In genomic region chr7:125630317-125630716, GRCm38 (mm10) we compare ENCODE assay signal across 11 mouse cellular contexts. TPM values are rescaled to one million over a fixed set of nuclear protein-coding genes. Genes with fewer than 3 reads are reported as not detected.
DNase-seq lines count a peak whose midpoint lies in the region; ATAC-seq and TF ChIP-seq lines count a peak whose summit lies in the region.
"Had no signal": no experiment of that assay in that cellular context is flagged by ENCODE, and none has a peak within 500 bp of the region (broad histone marks: within the 10 kb centered on the region; RNA-seq: fewer than 3 reads in every experiment).

No protein-coding gene starts in this region.

- H3K4me2 ChIP-seq in heart, embryonic 11.5 days: no peak overlapping the region
- no peak overlapping the region for H3K4me2 ChIP-seq in CH12.LX (ENCODE audit: insufficient read depth, low read depth, poor library complexity, severe bottlenecking)
- H3K4me2 ChIP-seq in liver, embryonic 16.5 days (ENCODE audit: low read depth, low read length): no peak overlapping the region
- H3K4me2 ChIP-seq in forebrain, embryonic 14.5 days (ENCODE audit: low read length): no peak overlapping the region
- H3K4me2 ChIP-seq: hindbrain, embryonic 13.5 days; limb, embryonic 12.5 days had no signal

- WGBS in heart, adult 2 months: 35% methylated on average over 4 of the region's 4 CpGs
- WGBS in heart, embryonic 11.5 days (ENCODE audit: insufficient replicate concordance): 55% methylated on average over 4 of the region's 4 CpGs
- WGBS in liver, embryonic 16.5 days (ENCODE audit: insufficient replicate concordance): 10% methylated on average over 4 of the region's 4 CpGs
- WGBS in forebrain, embryonic 14.5 days: 72% methylated on average over 4 of the region's 4 CpGs

- H3K9me3 ChIP-seq in heart, embryonic 11.5 days (replicated peaks; ENCODE audit: control insufficient read depth, low read length): peaks cover 4% of the 10 kb centered on the region; the same call in 1 of the 2 replicates
- H3K9me3 ChIP-seq in CH12.LX (replicated peaks; ENCODE audit: low read length): no peaks in the 10 kb centered on the region
- no peaks in the 10 kb centered on the region for H3K9me3 ChIP-seq in liver, embryonic 16.5 days (replicated peaks; ENCODE audit: control insufficient read depth, low read length)
- H3K9me3 ChIP-seq in forebrain, embryonic 14.5 days (replicated peaks; ENCODE audit: control insufficient read depth, low read length): no peaks in the 10 kb centered on the region
- H3K9me3 ChIP-seq: limb, embryonic 12.5 days had no signal

- no peaks in the 10 kb centered on the region for H3K27me3 ChIP-seq in heart, adult 2 months (ENCODE audit: control insufficient read depth, insufficient read depth, low read length)
- H3K27me3 ChIP-seq in heart, embryonic 11.5 days (ENCODE audit: control insufficient read depth, insufficient read depth, low read length): no peaks in the 10 kb centered on the region
- H3K27me3 ChIP-seq in CH12.LX (replicated peaks): no peaks in the 10 kb centered on the region
- no peaks in the 10 kb centered on the region for H3K27me3 ChIP-seq in liver, embryonic 16.5 days (ENCODE audit: control insufficient read depth, insufficient read depth, low read depth, low read length)
- H3K27me3 ChIP-seq in forebrain, embryonic 14.5 days (replicated peaks; ENCODE audit: control insufficient read depth, insufficient read depth, low read length): no peaks in the 10 kb centered on the region
- H3K27me3 ChIP-seq: hindbrain, embryonic 13.5 days; limb, embryonic 12.5 days had no signal

- no peaks in the 10 kb centered on the region for H3K36me3 ChIP-seq in heart, adult 2 months (ENCODE audit: control insufficient read depth, insufficient read depth, low read length)
- H3K36me3 ChIP-seq in heart, embryonic 11.5 days (ENCODE audit: control insufficient read depth, insufficient read depth, low read length): no peaks in the 10 kb centered on the region
- H3K36me3 ChIP-seq in CH12.LX (replicated peaks in 1 of 2; ENCODE audit: control insufficient read depth in 1 of 2, insufficient read depth in 1 of 2, low read length in 1 of 2): peaks cover 87 to 95% of the 10 kb centered on the region in 2 experiments
- no peaks in the 10 kb centered on the region for H3K36me3 ChIP-seq in liver, embryonic 16.5 days (ENCODE audit: control insufficient read depth, insufficient read depth)
- no peaks in the 10 kb centered on the region for H3K36me3 ChIP-seq in forebrain, embryonic 14.5 days (ENCODE audit: control insufficient read depth, insufficient read depth, low read length)
- H3K36me3 ChIP-seq: hindbrain, embryonic 13.5 days; limb, embryonic 12.5 days had no signal

- H3K4me3 ChIP-seq in heart, adult 2 months: no peak overlapping the region
- no peak overlapping the region for H3K4me3 ChIP-seq in heart, embryonic 11.5 days (ENCODE audit: low read depth, low read length)
- no peak overlapping the region for H3K4me3 ChIP-seq in CH12.LX (replicated peaks in 1 of 3; ENCODE audit: low read depth in 2 of 3, low read length in 2 of 3, poor library complexity in 1 of 3)
- H3K4me3 ChIP-seq in liver, embryonic 16.5 days (ENCODE audit: low read depth, low read length): no peak overlapping the region
- H3K4me3 ChIP-seq in forebrain, embryonic 14.5 days (ENCODE audit: low read depth, low read length): no peak overlapping the region
- H3K4me3 ChIP-seq: hindbrain, embryonic 13.5 days; limb, embryonic 12.5 days had no signal

- in situ Hi-C loops in CH12.LX (cut with MboI; ENCODE audit: low pct_ligation_motif_present, low pct_unique_long_range_greater_than_20kb, low sequenced_read_pairs): no loop called here

- no peaks in the 10 kb centered on the region for H3K4me1 ChIP-seq in heart, adult 2 months (ENCODE audit: control insufficient read depth, insufficient read depth, low read length)
- H3K4me1 ChIP-seq in heart, embryonic 11.5 days (ENCODE audit: control insufficient read depth, insufficient read depth, low read length): peaks cover 3% of the 10 kb centered on the region; the same call in 1 of the 2 replicates
- H3K4me1 ChIP-seq in CH12.LX (ENCODE audit: control insufficient read depth in 1 of 2, insufficient read depth in 2 of 2): peaks cover 9 to 90% of the 10 kb centered on the region in 2 experiments
- no peaks in the 10 kb centered on the region for H3K4me1 ChIP-seq in liver, embryonic 16.5 days (ENCODE audit: control insufficient read depth, low read depth, low read length)
- H3K4me1 ChIP-seq in forebrain, embryonic 14.5 days (ENCODE audit: control insufficient read depth, insufficient read depth, low read length): no peaks in the 10 kb centered on the region

- TF ChIP-seq EP300 in heart, adult 2 months (IDR thresholded peaks at IDR 0.05; ENCODE audit: insufficient read depth, low read depth, low read length): 0 out of 2 replicates have a peak, but pooled peaks have one; percentile 25
- no peak for TF ChIP-seq EP300 in CH12.LX (IDR thresholded peaks at IDR 0.05; ENCODE audit: low read length)

- no peak for TF ChIP-seq CTCF in heart, adult 2 months (IDR thresholded peaks at IDR 0.05)
- no peak for TF ChIP-seq CTCF in CH12.LX (conservative IDR thresholded peaks at IDR 0.05 in 1 of 2, IDR thresholded peaks at IDR 0.05 in 1 of 2; ENCODE audit: low read depth in 2 of 2, low read length in 2 of 2)

- intact Hi-C loops in heart, adult 2 months (cut with DNase I): no loop called here

- TF ChIP-seq RAD21 in CH12.LX (IDR thresholded peaks at IDR 0.05; ENCODE audit: low read depth, low read length): no peak

- H3K79me2 ChIP-seq in heart, adult 2 months (replicated peaks; ENCODE audit: control insufficient read depth, insufficient read depth, low read length): no peaks in the 10 kb centered on the region
- H3K79me2 ChIP-seq in CH12.LX (replicated peaks; ENCODE audit: control insufficient read depth, extremely low read depth, insufficient read depth, poor library complexity, severe bottlenecking): peaks cover 25% of the 10 kb centered on the region

- no peak overlapping the region for H3K9ac ChIP-seq in heart, adult 2 months (ENCODE audit: low read depth, low read length)
- H3K9ac ChIP-seq in heart, embryonic 11.5 days (ENCODE audit: low read depth, low read length): no peak overlapping the region
- no peak overlapping the region for H3K9ac ChIP-seq in CH12.LX (ENCODE audit: insufficient read depth, low read depth)
- no peak overlapping the region for H3K9ac ChIP-seq in liver, embryonic 16.5 days (ENCODE audit: low read depth, low read length)
- H3K9ac ChIP-seq in forebrain, embryonic 14.5 days (ENCODE audit: low read length): no peak overlapping the region
- H3K9ac ChIP-seq: hindbrain, embryonic 13.5 days; limb, embryonic 12.5 days had no signal

- ATAC-seq in heart, embryonic 11.5 days (replicated peaks; ENCODE audit: insufficient number of reproducible peaks, low FRiP score, low TSS enrichment): no peak
- peak; percentile 51 for ATAC-seq in liver, embryonic 16.5 days (ENCODE audit: low read depth)
- no peak for ATAC-seq in forebrain, embryonic 14.5 days

- DNase-seq in heart, adult 2 months: peak in 1 of 2 experiments; percentile 67
- DNase-seq in CH12.LX (ENCODE audit: extremely low read depth): no peak
- peak; percentile 39 to 46 for DNase-seq in spleen, postnatal 14 days (ENCODE audit: low spot score in 2 of 2)
- no peak for DNase-seq in forebrain, embryonic 14.5 days (ENCODE audit: low spot score)
- no peak for DNase-seq in cerebellum, postnatal 25 days
- DNase-seq in layer of hippocampus, postnatal 14 days (ENCODE audit: low spot score in 2 of 2): no peak
- DNase-seq: adrenal gland, adult 2 months had no signal

- dilution Hi-C loops in CH12.LX (cut with MboI; ENCODE audit: extremely low pct_ligation_motif_present, extremely low pct_unique_long_range_greater_than_20kb, low sequenced_read_pairs): no loop called here

- TF ChIP-seq POLR2A in heart, adult 2 months (IDR thresholded peaks at IDR 0.05; ENCODE audit: insufficient read depth, low read depth, low read length): no peak
- TF ChIP-seq POLR2A in CH12.LX (IDR thresholded peaks at IDR 0.05; ENCODE audit: low read depth, low read length): no peak; the same call in 1 of the 2 replicates

- H3K27ac ChIP-seq in heart, adult 2 months: no peak overlapping the region
- H3K27ac ChIP-seq in heart, embryonic 11.5 days (ENCODE audit: low read depth, low read length): no peak overlapping the region
- no peak overlapping the region for H3K27ac ChIP-seq in CH12.LX (ENCODE audit: insufficient read depth, low read depth)
- no peak overlapping the region for H3K27ac ChIP-seq in liver, embryonic 16.5 days (ENCODE audit: low read length)
- H3K27ac ChIP-seq in forebrain, embryonic 14.5 days (ENCODE audit: low read depth, low read length): no peak overlapping the region
- H3K27ac ChIP-seq: hindbrain, embryonic 13.5 days; limb, embryonic 12.5 days had no signal

TF ChIP-seq in CH12.LX, 34 proteins besides CTCF, POLR2A, EP300 and RAD21:
- 0 out of 2 replicates have a peak, but pooled peaks have one; percentile 9 for TF ChIP-seq POLR2AphosphoS2 (IDR thresholded peaks at IDR 0.05; ENCODE audit: low read depth, low read length)
- TF ChIP-seq TCF12 (IDR thresholded peaks at IDR 0.05; ENCODE audit: low read depth, low read length): no peak

RNA-seq across cellular contexts. Expression of gene Il21r, which starts 27.1 kb away (rescaled TPM):
- total RNA-seq in heart, adult 2 months (2021): under 1 TPM; 0.48 to 0.60 TPM
- 1.8 and 2.3 TPM in 2 replicates for polyA plus RNA-seq in heart, adult 2 months (2012; rRNA removed)
- 0.10 TPM in 1 of 2 replicates, not detected in the other for polyA plus RNA-seq in heart, embryonic 11.5 days (2014; fragmentation: Nextera tagmentation; extraction: Ambion mirVana)
- 129 and 142 TPM in 2 replicates for total RNA-seq in CH12.LX (2012; rRNA removed)
- total RNA-seq in CH12.LX (2014; rRNA removed): 95.5 and 103 TPM in 2 replicates
- 191 and 252 TPM in 2 replicates for polyA plus RNA-seq in CH12.LX (2012; ENCODE audit: insufficient read length, low read depth)
- polyA plus RNA-seq in liver, embryonic 16.5 days (2015; fragmentation: Nextera tagmentation; extraction: Ambion mirVana): 0.68 and 1.0 TPM in 2 replicates
- 0.17 and 0.22 TPM in 2 replicates for polyA plus RNA-seq in forebrain, embryonic 14.5 days (2014; fragmentation: Nextera tagmentation; extraction: Ambion mirVana)
- 1 to 10 TPM in 1 of 2 experiments, under 1 TPM in 1; 0.93 to 1.1 TPM for total RNA-seq in layer of hippocampus, postnatal 14 days (2021)

Comparison
In these comparisons a context has a peak if more than half of its experiments do, and no peak if none do; other contexts are left out.
1. DNase-seq: peak in spleen, postnatal 14 days (2 of 2); none in CH12.LX (single experiment), forebrain, embryonic 14.5 days (single experiment), cerebellum, postnatal 25 days (0 of 2) and layer of hippocampus, postnatal 14 days (0 of 2).
2. RNA of gene Il21r, which starts 27.1 kb away (polyA plus RNA-seq): 191 to 252 TPM in CH12.LX; 1.8 to 2.3 TPM in heart, adult 2 months, 0.68 to 1.0 TPM in liver, embryonic 16.5 days, 0.17 to 0.22 TPM in forebrain, embryonic 14.5 days and 0.10 TPM in heart, embryonic 11.5 days; every median in the first group is over 10 times any median in the second.